Mouse (Mus musculus): Measurements from ENCODE around the gene Spint2. TPM values are rescaled to one million over a fixed set of nuclear protein-coding genes. Genes with fewer than 3 reads are reported as not detected.

Gene Spint2
- polyA plus RNA-seq (2012; rRNA removed) = 51.2 TPM in 2 replicates

GRCm38 (mm10) chr7:29281201-29282073 is at the start of gene Spint2:
Spint2 (minus strand) TSS chr7:29281912.

GRCm38 (mm10) chr7:29303738-29304462 is 22.2 kb upstream of the Spint2 start, which contains the start of gene Dpf1:
Dpf1 (plus strand) TSS chr7:29303951.

DNA sequence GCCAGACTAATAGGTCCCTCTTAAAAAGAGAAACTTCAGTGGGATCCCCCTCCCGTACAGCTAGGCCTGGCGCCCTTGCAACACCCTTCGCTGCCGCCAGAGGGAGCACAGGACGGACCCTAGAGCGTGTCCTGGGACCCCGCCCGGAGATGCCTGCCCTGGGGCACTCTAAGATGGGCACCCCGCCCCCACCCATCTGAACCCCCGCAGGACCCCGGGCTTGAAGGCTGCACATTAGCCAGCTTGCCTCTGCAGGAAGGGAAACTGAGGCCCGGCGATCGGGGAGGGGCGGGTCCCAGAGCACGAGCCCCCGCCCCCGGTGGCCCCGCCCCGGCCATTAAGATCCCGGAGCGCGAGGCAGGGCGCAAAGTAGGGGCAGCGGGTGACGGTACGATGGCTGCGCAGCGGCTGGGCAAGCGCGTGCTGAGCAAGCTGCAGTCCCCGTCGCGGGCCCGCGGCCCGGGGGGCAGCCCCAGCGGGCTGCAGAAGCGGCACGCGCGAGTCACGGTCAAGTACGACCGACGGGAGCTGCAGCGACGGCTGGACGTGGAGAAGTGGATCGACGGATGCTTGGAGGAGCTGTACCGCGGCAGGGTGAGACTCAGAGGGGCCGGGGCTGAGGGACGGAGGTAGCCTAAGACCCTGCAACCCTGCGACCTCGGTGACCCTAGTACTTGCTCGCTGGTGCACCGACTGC is 7.4 kb upstream of the Spint2 start, which contains the start of gene Ppp1r14a:
Gene Ppp1r14a (plus strand): TSS at position 367 of the 697 bp plus-strand sequence.

DNA sequence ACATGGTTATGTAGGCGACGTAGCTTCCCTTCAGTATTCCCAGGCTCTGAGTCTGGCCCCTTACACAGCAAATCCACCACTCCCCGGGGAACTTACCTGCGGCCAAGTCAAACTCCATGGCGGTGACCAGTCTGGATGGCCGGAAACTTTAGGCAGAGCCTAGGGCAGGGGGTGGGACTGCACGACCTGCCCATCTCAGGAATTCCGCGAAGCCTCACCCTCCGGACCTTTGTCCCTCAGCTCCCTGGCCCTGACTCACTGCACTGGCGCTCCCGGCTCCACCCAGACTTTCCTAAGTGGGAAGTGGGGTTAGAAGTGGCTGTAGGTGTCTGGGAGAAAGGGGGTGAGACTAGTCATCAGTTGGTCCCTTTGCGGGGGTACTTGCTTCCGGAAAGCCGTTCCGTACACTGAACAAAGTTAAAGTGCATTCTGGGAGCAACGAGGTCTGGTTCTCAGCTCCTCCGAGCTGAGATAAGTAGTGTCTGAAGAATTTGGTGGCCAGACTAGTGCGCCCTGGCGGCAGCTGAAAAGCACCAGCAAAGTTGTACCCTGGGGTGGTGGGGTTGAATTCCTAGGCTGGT is 33.4 kb downstream of the Spint2 start, which contains the start of gene 2200002D01Rik:
Gene 2200002D01Rik (minus strand): TSS at position 206 of the 581 bp plus-strand sequence.

GRCm38 (mm10) chr7:29238019-29238967 is 43.4 kb downstream of the Spint2 start, which contains the start of gene Yif1b:
Yif1b (plus strand) TSS chr7:29238329.

GRCm38 (mm10) chr7:29232247-29233013 is 49.3 kb downstream of the Spint2 start, which contains the start of gene Kcnk6:
Kcnk6 (minus strand) TSS chr7:29232515.

DNA sequence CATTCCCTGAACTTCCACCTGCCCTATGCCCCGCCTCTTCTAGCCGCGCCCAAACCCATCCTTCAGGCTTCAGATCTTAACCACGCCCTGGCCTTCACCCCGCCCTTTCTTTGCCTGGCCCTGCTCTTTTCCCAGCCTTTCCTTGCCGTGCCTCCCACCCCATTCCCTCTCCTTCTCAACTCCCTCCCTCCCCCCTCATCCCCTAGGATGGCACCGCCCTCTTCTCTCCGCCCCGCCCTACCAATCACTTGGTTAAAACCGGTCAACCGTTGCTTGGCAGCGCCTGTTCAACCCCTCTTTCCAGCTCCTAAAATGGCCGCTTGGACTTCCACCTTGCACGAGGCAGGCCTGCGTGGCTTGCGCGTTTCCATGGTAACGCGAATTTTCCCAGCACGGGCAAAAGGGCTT is 68.0 kb downstream of the Spint2 start, which contains the start of gene Catsperg1:
Gene Catsperg1 (minus strand): TSS at position 361 of the 408 bp plus-strand sequence.

Other genes with a start within 250 kb of the Spint2 start
- 0.05 TPM in 2 replicates for gene Ryr1, start 156.7 kb downstream of the Spint2 start, polyA plus RNA-seq (2012; rRNA removed)
- 4.9 and 7.7 TPM in 2 replicates for gene Rasgrp4, start 147.1 kb downstream of the Spint2 start, polyA plus RNA-seq (2012; rRNA removed)
- gene Fam98c, start 125.7 kb downstream of the Spint2 start, polyA plus RNA-seq (2012; rRNA removed) = 7.4 and 7.7 TPM in 2 replicates
- 0.04 and 0.05 TPM in 2 replicates for gene Ggn, start 111.7 kb downstream of the Spint2 start, polyA plus RNA-seq (2012; rRNA removed)
- 0.40 and 0.65 TPM in 2 replicates for gene Spred3, start 111.5 kb downstream of the Spint2 start, polyA plus RNA-seq (2012; rRNA removed)
- 104 and 110 TPM in 2 replicates for gene Psmd8, start 101.2 kb downstream of the Spint2 start, polyA plus RNA-seq (2012; rRNA removed)
- 0.68 and 1.1 TPM in 2 replicates for gene Catsperg1, start 67.9 kb downstream of the Spint2 start, polyA plus RNA-seq (2012; rRNA removed)
- 2.9 and 3.0 TPM in 2 replicates for gene Kcnk6, start 49.4 kb downstream of the Spint2 start, polyA plus RNA-seq (2012; rRNA removed)
- gene Yif1b, start 43.6 kb downstream of the Spint2 start, polyA plus RNA-seq (2012; rRNA removed) = 33.9 and 34.6 TPM in 2 replicates
- 2.5 and 3.6 TPM in 2 replicates for gene 2200002D01Rik, start 33.4 kb downstream of the Spint2 start, polyA plus RNA-seq (2012; rRNA removed)
- 3.3 TPM in 2 replicates for gene Ppp1r14a, start 7.4 kb upstream of the Spint2 start, polyA plus RNA-seq (2012; rRNA removed)
- 0.31 and 0.59 TPM in 2 replicates for gene Dpf1, start 22.0 kb upstream of the Spint2 start, polyA plus RNA-seq (2012; rRNA removed)
- gene Sipa1l3, start 236.7 kb upstream of the Spint2 start, polyA plus RNA-seq (2012; rRNA removed) = 3.0 and 4.8 TPM in 2 replicates

Data from liver, embryonic 18 days (tissue).